9 mouse cellular contexts compared by ENCODE assay signal in genomic region chr2:49745094-49745781, GRCm38 (mm10). TPM values are rescaled to one million over a fixed set of nuclear protein-coding genes. Genes with fewer than 3 reads are reported as not detected.
DNase-seq lines count a peak whose midpoint lies in the region; ATAC-seq and TF ChIP-seq lines count a peak whose summit lies in the region.
"Had no signal": no experiment of that assay in that cellular context is flagged by ENCODE, and none has a peak within 500 bp of the region (broad histone marks: within the 10 kb centered on the region; RNA-seq: fewer than 3 reads in every experiment).

No protein-coding gene starts in this region.

- H3K27ac ChIP-seq in gastrocnemius, adult 2 months, result peak overlapping the region; percentile 63; the same call in 1 of the 2 replicates
- 0 out of 2 replicates have a peak overlapping the region, but pooled peaks have one; percentile 23 for H3K27ac ChIP-seq in midbrain, embryonic 10.5 days (replicated peaks)
- H3K27ac ChIP-seq in midbrain, embryonic 16.5 days (ENCODE audit: low read length), result no peak overlapping the region

- no peaks in the 10 kb centered on the region for H3K9me3 ChIP-seq in midbrain, embryonic 10.5 days (replicated peaks)
- H3K9me3 ChIP-seq in midbrain, embryonic 16.5 days (replicated peaks; ENCODE audit: control insufficient read depth, low read length, poor library complexity, severe bottlenecking), result no peaks in the 10 kb centered on the region

- no peak overlapping the region for H3K4me2 ChIP-seq in midbrain, embryonic 16.5 days (ENCODE audit: low read length)

- H3K27me3 ChIP-seq in midbrain, embryonic 10.5 days (ENCODE audit: low read depth, poor library complexity, severe bottlenecking), result no peaks in the 10 kb centered on the region
- H3K27me3 ChIP-seq in midbrain, embryonic 16.5 days (ENCODE audit: control insufficient read depth, insufficient read depth, low read depth, low read length), result no peaks in the 10 kb centered on the region

- DNase-seq in gastrocnemius, adult 2 months, result no peak
- DNase-seq in gastrocnemius, postnatal 36 days, result no peak
- DNase-seq in midbrain, embryonic 10.5 days (ENCODE audit: low spot score), result no peak
- DNase-seq in retina, postnatal 1 day, result peak; percentile 70
- DNase-seq: layer of hippocampus, postnatal 36 days had no signal

- ATAC-seq in midbrain, embryonic 16.5 days, result no peak
- ATAC-seq in granulocyte monocyte progenitor cell, adult 5-6 weeks (replicated peaks; ENCODE audit: poor library complexity, severe bottlenecking), result peak; percentile 4; the same call in 1 of the 2 replicates
- ATAC-seq in inflammation-experienced regulatory T-cells, adult 6 months, result no peak
- no peak for ATAC-seq in erythroblast, adult 5-6 weeks (replicated peaks; ENCODE audit: low FRiP score, poor library complexity, severe bottlenecking)

- no peak for TF ChIP-seq CTCF in gastrocnemius, adult 2 months (IDR thresholded peaks at IDR 0.05)

- 84% methylated on average over 14 of the region's 14 CpGs for WGBS in midbrain, embryonic 10.5 days
- 65% methylated on average over 14 of the region's 14 CpGs for WGBS in midbrain, embryonic 16.5 days

- intact Hi-C loops in gastrocnemius, adult 2 months (cut with DNase I), result no loop called here
- intact Hi-C loops in gastrocnemius, postnatal 36 days (cut with DNase I), result no loop called here

- H3K36me3 ChIP-seq in midbrain, embryonic 10.5 days, result peaks cover 96% of the 10 kb centered on the region
- H3K36me3 ChIP-seq in midbrain, embryonic 16.5 days (ENCODE audit: control insufficient read depth, insufficient read depth, low read length), result peaks cover 16% of the 10 kb centered on the region; the same call in 1 of the 2 replicates

- H3K4me3 ChIP-seq in gastrocnemius, adult 2 months, result no peak overlapping the region
- no peak overlapping the region for H3K4me3 ChIP-seq in midbrain, embryonic 10.5 days
- no peak overlapping the region for H3K4me3 ChIP-seq in midbrain, embryonic 16.5 days (ENCODE audit: low read depth, low read length)

- peaks cover 28% of the 10 kb centered on the region for H3K4me1 ChIP-seq in midbrain, embryonic 10.5 days
- H3K4me1 ChIP-seq in midbrain, embryonic 16.5 days (ENCODE audit: control insufficient read depth, insufficient read depth, low read length), result peaks cover 13% of the 10 kb centered on the region

- H3K9ac ChIP-seq in midbrain, embryonic 16.5 days (ENCODE audit: low read depth, low read length), result no peak overlapping the region

RNA-seq across cellular contexts. Expression of gene Lypd6b, which starts 42.2 kb away (rescaled TPM):
- total RNA-seq in gastrocnemius, adult 2 months (2021), result not detected
- total RNA-seq in gastrocnemius, postnatal 36 days (2021), result not detected
- polyA plus RNA-seq in midbrain, embryonic 10.5 days (2016; fragmentation: Nextera tagmentation; extraction: Ambion mirVana), result 0.53 and 0.93 TPM in 2 replicates
- polyA plus RNA-seq in midbrain, embryonic 16.5 days (2015; fragmentation: Nextera tagmentation; extraction: Ambion mirVana), result 13.3 and 20.5 TPM in 2 replicates
- total RNA-seq in granulocyte monocyte progenitor cell, adult 5-6 weeks (2014; fragmentation: Nextera tagmentation), result not detected in 2 replicates
- total RNA-seq in granulocyte monocyte progenitor cell, adult 5-6 weeks (2017), result 0.10 TPM in 1 of 2 replicates, not detected in the other
- under 1 TPM; 0.34 to 0.82 (median 0.44) TPM for polyA plus RNA-seq in inflammation-experienced regulatory T-cells, adult 6 months (2017; shearing (Covaris generic))
- total RNA-seq in erythroblast, adult 5-6 weeks (2015; ENCODE audit: low replicate concordance), result not detected in 2 replicates
- total RNA-seq in erythroblast, adult 5-6 weeks (2017; ENCODE audit: low replicate concordance), result not detected in 2 replicates
